Mouse (Mus musculus) neural tube, embryonic 15.5 days (tissue): ENCODE data around the gene Bdnf. TPM values are rescaled to one million over a fixed set of nuclear protein-coding genes. Genes with fewer than 3 reads are reported as not detected.

ENCODE experiments used
- ATAC-seq: fragments of 200-750 bp; cut with Nextera tagmentation; 2 replicates; pipeline ENCODE4 v1.8.0; 2017; ENCODE audit warnings: mild to moderate bottlenecking, moderate TSS enrichment, moderate library complexity; ENCODE audit not compliant: low FRiP score
- H3K27ac ChIP-seq: fragments of 300-500 bp; sonication (generic); replicated peaks from 2 replicates; pipeline ENCODE4 v1.5.1; 2015; ENCODE audit warnings: mild to moderate bottlenecking, inconsistent platforms
- H3K27me3 ChIP-seq: fragments of 300-500 bp; sonication (generic); replicated peaks from 2 replicates; pipeline ENCODE4 v1.6.1; 2015; ENCODE audit warnings: inconsistent platforms
- H3K36me3 ChIP-seq: fragments of 300-500 bp; sonication (generic); 2 replicates; pipeline ENCODE4 v1.6.1; 2015; ENCODE audit warnings: inconsistent platforms
- H3K4me1 ChIP-seq: fragments of 300-500 bp; sonication (generic); 2 replicates; pipeline ENCODE4 v1.6.1; 2015; ENCODE audit warnings: inconsistent platforms
- H3K4me2 ChIP-seq: fragments of 300-500 bp; sonication (generic); 2 replicates; pipeline ENCODE4 v1.6.1; 2015; ENCODE audit warnings: inconsistent platforms, mild to moderate bottlenecking, moderate library complexity
- H3K4me3 ChIP-seq: fragments of 300-500 bp; sonication (generic); replicated peaks from 2 replicates; pipeline ENCODE4 v1.5.1; 2015; ENCODE audit warnings: mild to moderate bottlenecking, inconsistent platforms
- H3K9ac ChIP-seq: fragments of 300-500 bp; sonication (generic); replicated peaks from 2 replicates; pipeline ENCODE4 v1.6.1; 2015; ENCODE audit warnings: mild to moderate bottlenecking, inconsistent platforms
- H3K9me3 ChIP-seq: fragments of 300-500 bp; sonication (generic); replicated peaks from 2 replicates; pipeline ENCODE4 v1.6.1; 2016; ENCODE audit warnings: inconsistent platforms
- whole genome bisulfite sequencing: fragments of 180-500 bp; shearing (Covaris S2); methylation state at CpG from one replicate; pipeline ENCODE4 v1.1.7; 2015; ENCODE audit warnings: mixed read lengths; 5-methylcytosine and 5-hydroxymethylcytosine counted together
- polyA plus RNA-seq: library from polyadenylated mRNA; unstranded; fragments of >200 nt; fragmentation: Nextera tagmentation; extraction: Ambion mirVana; gene quantifications from 2 replicates; pipeline ENCODE4 v1.2.1, GENCODE M21; 2015

The Bdnf gene
- polyA plus RNA-seq, 1 experiment from 2014 or later, result 5.5 TPM

DNA sequence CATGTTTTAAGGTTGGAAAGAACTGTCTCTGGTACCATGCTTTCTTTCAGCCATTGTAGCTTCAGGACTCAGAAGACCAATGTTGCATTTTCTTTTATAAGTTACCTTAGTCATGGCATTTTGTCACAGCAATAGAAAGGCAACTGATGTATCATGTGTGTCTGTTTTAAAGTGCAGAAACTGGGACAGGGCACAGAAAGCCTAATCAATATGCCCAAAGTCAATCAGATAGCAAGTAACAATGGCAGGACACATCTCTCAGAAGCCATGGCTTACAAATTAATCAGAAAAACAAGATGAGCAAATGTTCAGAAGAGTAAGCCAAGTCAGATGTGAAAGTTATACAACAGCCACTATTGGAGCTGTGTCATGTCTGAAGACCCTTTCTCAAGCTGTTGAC is 73.9 kb downstream of the Bdnf start:
- no peaks in the 10 kb centered on the region for H3K27me3 ChIP-seq
- H3K4me3 ChIP-seq, result no peak overlapping the region
- no peak overlapping the region for H3K27ac ChIP-seq
- no peaks in the 10 kb centered on the region for H3K36me3 ChIP-seq
- no peak overlapping the region for H3K9ac ChIP-seq
- no peak overlapping the region for H3K4me2 ChIP-seq
- H3K9me3 ChIP-seq, result no peaks in the 10 kb centered on the region
- no peak for ATAC-seq
- H3K4me1 ChIP-seq, result peaks cover 4% of the 10 kb centered on the region; the same call in 1 of the 2 replicates

DNA sequence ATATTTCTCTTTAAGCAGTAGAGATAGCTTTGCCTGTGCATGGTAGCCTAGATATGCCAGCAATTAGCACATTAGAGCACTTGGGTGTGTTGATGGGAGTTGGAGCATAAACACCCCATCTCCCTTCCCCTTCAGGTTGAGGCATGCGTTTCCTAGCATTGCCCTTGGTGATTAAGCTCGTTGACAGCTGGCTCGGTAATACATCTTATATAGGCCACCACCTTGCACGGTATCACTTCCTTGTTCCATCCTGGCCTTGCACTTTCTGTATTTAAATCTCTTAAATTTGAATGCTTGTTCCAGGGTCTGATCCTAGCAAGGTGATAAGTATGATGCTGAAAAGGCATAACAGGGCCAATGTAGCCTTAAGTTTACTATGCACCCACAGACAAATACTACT is 74.3 kb downstream of the Bdnf start:
- WGBS, result 84% methylated on average over 4 of the region's 4 CpGs
- ATAC-seq, result no peak
- H3K4me3 ChIP-seq, result no peak overlapping the region
- no peak overlapping the region for H3K9ac ChIP-seq
- H3K9me3 ChIP-seq, result no peaks in the 10 kb centered on the region
- no peak overlapping the region for H3K27ac ChIP-seq
- peaks cover under 1% of the 10 kb centered on the region; the same call in 1 of the 2 replicates for H3K4me1 ChIP-seq
- no peaks in the 10 kb centered on the region for H3K36me3 ChIP-seq
- no peaks in the 10 kb centered on the region for H3K27me3 ChIP-seq
- H3K4me2 ChIP-seq, result no peak overlapping the region

DNA sequence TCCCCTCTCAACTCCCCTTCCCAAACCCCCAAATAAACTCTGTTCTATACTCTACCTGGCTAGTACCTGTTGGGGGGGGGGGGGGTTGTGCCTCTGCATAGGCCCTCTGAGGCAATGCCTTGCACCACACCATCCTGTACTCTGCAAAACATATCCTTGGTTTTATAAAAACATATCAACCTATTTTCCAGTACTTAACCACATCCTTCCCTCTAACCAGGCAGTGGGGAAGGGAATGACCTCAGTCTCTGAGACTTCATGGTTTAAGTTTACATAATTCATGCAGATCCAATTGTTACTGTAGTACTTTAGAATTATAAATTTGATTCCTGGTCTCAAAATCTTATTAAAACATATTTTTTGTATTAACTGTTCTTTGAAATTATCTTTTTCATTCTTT is 75.5 kb downstream of the Bdnf start:
- no peaks in the 10 kb centered on the region for H3K9me3 ChIP-seq
- no peak overlapping the region for H3K27ac ChIP-seq
- H3K4me2 ChIP-seq, result no peak overlapping the region
- no peaks in the 10 kb centered on the region for H3K36me3 ChIP-seq
- no peak overlapping the region for H3K9ac ChIP-seq
- H3K4me1 ChIP-seq, result no peaks in the 10 kb centered on the region
- ATAC-seq, result no peak
- H3K4me3 ChIP-seq, result no peak overlapping the region
- H3K27me3 ChIP-seq, result no peaks in the 10 kb centered on the region

DNA sequence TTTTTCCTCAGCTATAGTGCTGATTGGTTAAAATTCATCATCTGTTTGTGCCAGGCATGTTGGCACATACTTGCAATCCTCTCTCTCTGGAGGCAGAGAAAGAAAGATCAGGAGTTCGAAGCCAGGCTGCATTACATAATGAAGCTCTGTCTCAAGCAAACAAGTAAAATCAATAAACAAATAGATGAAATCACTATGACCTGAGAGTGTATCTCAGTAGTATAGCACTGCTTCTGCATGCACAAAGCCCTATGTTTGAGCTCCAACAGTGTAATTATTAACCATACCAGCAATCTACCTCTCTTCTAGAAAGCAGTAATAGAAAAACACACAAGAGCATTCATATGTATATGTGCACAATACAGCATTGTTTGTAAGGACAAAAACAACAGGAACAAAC is 76.0 kb downstream of the Bdnf start:
- ATAC-seq, result no peak
- Histone ChIP-seq H3K9me3 (no peaks in the 10 kb centered on the region), H3K4me1 (no peaks in the 10 kb centered on the region), H3K4me2 (no peak overlapping the region), H3K36me3 (no peaks in the 10 kb centered on the region), H3K4me3 (no peak overlapping the region), H3K27ac (no peak overlapping the region), H3K27me3 (no peaks in the 10 kb centered on the region), H3K9ac (no peak overlapping the region)
- WGBS, result 87% methylated on average over 1 of the region's 1 CpGs

DNA sequence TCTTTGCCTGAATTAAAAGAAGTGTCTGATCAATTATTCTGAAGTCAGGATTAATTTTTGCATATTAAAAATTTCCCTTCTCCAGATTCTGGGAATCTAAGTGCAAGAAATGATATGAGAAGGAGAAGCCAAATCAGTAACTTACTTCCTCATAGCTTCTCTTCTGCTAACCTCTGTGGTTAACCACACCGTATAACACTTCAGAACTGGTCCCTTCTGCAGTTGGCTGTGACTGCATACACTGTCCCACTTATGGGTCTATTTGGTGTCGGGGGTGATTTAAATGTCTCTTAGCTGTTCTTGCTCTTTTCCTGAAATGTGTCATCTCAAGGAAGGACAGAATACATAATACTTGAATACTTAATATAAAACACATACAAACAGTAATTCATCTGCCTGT is 81.8 kb downstream of the Bdnf start:
- H3K9me3 ChIP-seq, result no peaks in the 10 kb centered on the region
- no peaks in the 10 kb centered on the region for H3K4me1 ChIP-seq
- no peak for ATAC-seq
- H3K27ac ChIP-seq, result no peak overlapping the region
- no peaks in the 10 kb centered on the region for H3K27me3 ChIP-seq
- WGBS, result 92% methylated on average over 2 of the region's 2 CpGs
- H3K4me2 ChIP-seq, result no peak overlapping the region
- no peaks in the 10 kb centered on the region for H3K36me3 ChIP-seq
- H3K4me3 ChIP-seq, result no peak overlapping the region
- H3K9ac ChIP-seq, result no peak overlapping the region

DNA sequence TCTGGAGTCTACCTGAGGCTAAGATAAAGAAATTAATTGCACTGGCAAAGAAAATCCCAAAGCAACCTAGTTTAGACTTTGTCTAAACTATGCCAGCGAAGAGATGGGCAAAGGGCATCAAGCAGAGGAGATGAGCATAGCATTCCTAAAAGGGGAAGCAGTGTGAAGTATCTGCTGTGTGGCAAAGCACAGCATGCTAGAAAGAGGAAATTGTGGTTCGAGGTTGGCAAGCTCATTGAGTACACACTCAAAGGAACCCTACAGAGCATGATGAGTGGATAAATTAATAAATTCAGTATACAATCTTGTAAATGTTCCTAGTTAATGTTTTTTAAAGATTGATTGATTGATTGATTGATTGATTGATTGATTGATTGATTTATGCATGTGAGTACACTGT is 92.3 kb downstream of the Bdnf start:
- 88% methylated on average over 2 of the region's 2 CpGs for WGBS
- no peaks in the 10 kb centered on the region for H3K9me3 ChIP-seq
- H3K27me3 ChIP-seq, result no peaks in the 10 kb centered on the region
- H3K4me1 ChIP-seq, result no peaks in the 10 kb centered on the region
- no peak overlapping the region for H3K4me3 ChIP-seq
- H3K4me2 ChIP-seq, result no peak overlapping the region
- no peak for ATAC-seq
- H3K27ac ChIP-seq, result no peak overlapping the region
- no peaks in the 10 kb centered on the region for H3K36me3 ChIP-seq
- H3K9ac ChIP-seq, result no peak overlapping the region

DNA sequence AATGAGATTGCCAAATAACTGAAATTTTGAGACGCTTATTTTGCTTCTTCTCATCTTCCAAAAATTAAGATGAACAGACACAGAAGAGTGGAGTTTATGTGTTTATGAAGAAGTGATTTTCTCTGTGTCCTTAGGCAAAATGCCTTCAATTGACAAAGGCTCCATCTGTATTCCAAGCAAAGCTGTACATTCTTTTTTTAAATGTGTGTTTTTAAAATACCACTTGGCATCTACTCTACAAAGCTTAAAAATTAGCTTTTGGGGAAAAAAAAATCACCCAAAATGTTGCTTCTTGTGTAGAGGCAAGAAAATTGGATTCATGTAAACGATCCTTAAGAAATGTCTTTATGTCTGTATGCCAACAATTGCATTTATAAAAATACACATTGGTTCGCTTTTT is 94.3 kb downstream of the Bdnf start:
- Histone ChIP-seq H3K9ac (no peak overlapping the region), H3K9me3 (no peaks in the 10 kb centered on the region), H3K4me1 (no peaks in the 10 kb centered on the region), H3K4me2 (no peak overlapping the region), H3K36me3 (no peaks in the 10 kb centered on the region), H3K4me3 (no peak overlapping the region), H3K27me3 (no peaks in the 10 kb centered on the region), H3K27ac (no peak overlapping the region)
- WGBS, result 91% methylated on average over 3 of the region's 3 CpGs
- no peak for ATAC-seq

DNA sequence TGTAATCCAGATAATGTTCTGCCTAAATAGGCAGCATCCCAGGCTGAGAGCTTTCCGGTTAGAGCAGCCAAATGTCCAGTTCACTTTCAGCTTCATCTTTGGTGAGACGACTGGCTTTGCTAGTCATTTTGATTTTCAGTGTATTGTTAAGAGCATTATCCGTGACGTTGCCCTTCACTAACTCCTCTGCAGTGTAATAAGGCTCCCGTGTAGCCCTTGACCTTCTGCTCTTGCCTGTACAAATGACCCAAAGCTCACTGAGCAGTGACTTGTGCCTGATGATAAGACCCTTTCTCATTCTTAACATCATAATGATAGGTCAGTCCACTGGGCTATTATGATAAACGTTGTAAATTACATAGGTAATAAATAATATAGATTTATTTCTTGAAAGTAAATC is 101.9 kb downstream of the Bdnf start:
- WGBS, result 43% methylated on average over 6 of the region's 6 CpGs
- Histone ChIP-seq H3K4me3 (no peak overlapping the region), H3K36me3 (no peaks in the 10 kb centered on the region), H3K4me2 (no peak overlapping the region), H3K9ac (no peak overlapping the region), H3K9me3 (no peaks in the 10 kb centered on the region), H3K27ac (no peak overlapping the region), H3K4me1 (no peaks in the 10 kb centered on the region), H3K27me3 (no peaks in the 10 kb centered on the region)
- no peak for ATAC-seq

Other genes with a start within 250 kb of the Bdnf start
- 158 and 169 TPM in 2 replicates for gene Lin7c, start 216.2 kb downstream of the Bdnf start, polyA plus RNA-seq
- gene Lgr4, start 242.9 kb downstream of the Bdnf start, polyA plus RNA-seq, result 8.3 and 9.8 TPM in 2 replicates